Comparison of ENCODE assay signal across 11 mouse cellular contexts in the genomic region with DNA sequence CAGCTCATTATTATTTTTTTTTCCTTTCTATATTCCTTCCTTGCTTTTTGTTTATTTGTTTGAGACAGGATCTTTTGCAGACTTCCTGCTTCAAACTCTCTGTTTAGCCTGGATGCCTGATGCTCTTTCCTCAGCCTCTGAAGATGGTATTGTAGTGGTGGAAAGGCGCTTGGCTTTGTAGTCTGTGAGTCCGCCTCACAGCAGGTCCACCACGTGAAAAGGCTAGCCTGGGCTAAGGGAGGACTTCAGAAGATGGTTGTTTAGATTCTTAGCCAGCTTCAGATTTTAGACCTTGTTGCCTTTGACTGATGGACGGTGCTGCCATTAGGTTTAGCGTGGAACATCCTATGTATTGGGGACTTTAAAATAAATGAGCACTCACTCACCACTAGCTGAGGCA. TPM values are rescaled to one million over a fixed set of nuclear protein-coding genes. Genes with fewer than 3 reads are reported as not detected.
DNase-seq lines count a peak whose midpoint lies in the region; ATAC-seq and TF ChIP-seq lines count a peak whose summit lies in the region.
"Had no signal": no experiment of that assay in that cellular context is flagged by ENCODE, and none has a peak within 500 bp of the region (broad histone marks: within the 10 kb centered on the region; RNA-seq: fewer than 3 reads in every experiment).

No protein-coding gene starts in this region.

- ATAC-seq in midbrain, embryonic 14.5 days (ENCODE audit: low FRiP score, low TSS enrichment) = no peak
- no peak for ATAC-seq in stomach, postnatal 0 days (ENCODE audit: low FRiP score, low TSS enrichment)

- intact Hi-C loops in heart, postnatal 25 days (cut with DNase I) = loop anchor here (5.0 kb wide), 1 partner anchor 47 kb away; no protein-coding TSS in a partner anchor

- 81% methylated on average over 5 of the region's 5 CpGs for WGBS in heart, embryonic 10.5 days
- WGBS in midbrain, embryonic 14.5 days = 88% methylated on average over 5 of the region's 5 CpGs
- 85% methylated on average over 5 of the region's 5 CpGs for WGBS in midbrain, embryonic 10.5 days
- WGBS in limb, embryonic 10.5 days = 86% methylated on average over 5 of the region's 5 CpGs
- WGBS in stomach, postnatal 0 days = 75% methylated on average over 5 of the region's 5 CpGs

- H3K36me3 ChIP-seq in heart, embryonic 10.5 days = no peaks in the 10 kb centered on the region
- no peaks in the 10 kb centered on the region for H3K36me3 ChIP-seq in midbrain, embryonic 14.5 days (ENCODE audit: control insufficient read depth, insufficient read depth, low read length)
- H3K36me3 ChIP-seq in midbrain, embryonic 10.5 days = peaks cover 9% of the 10 kb centered on the region; the same call in 1 of the 2 replicates
- H3K36me3 ChIP-seq in limb, embryonic 10.5 days = no peaks in the 10 kb centered on the region
- H3K36me3 ChIP-seq in stomach, postnatal 0 days (ENCODE audit: control insufficient read depth, insufficient read depth, low read length) = no peaks in the 10 kb centered on the region

- no peak overlapping the region for H3K27ac ChIP-seq in heart, embryonic 10.5 days
- no peak overlapping the region for H3K27ac ChIP-seq in midbrain, embryonic 14.5 days (replicated peaks; ENCODE audit: low read depth, low read length)
- H3K27ac ChIP-seq in midbrain, embryonic 10.5 days (replicated peaks) = no peak overlapping the region
- H3K27ac ChIP-seq in limb, embryonic 10.5 days = no peak overlapping the region
- no peak overlapping the region for H3K27ac ChIP-seq in stomach, postnatal 0 days (replicated peaks)

- H3K4me2 ChIP-seq in midbrain, embryonic 14.5 days (ENCODE audit: low read length) = peak overlapping the region; percentile 86; the same call in 1 of the 2 replicates
- peak overlapping the region; percentile 90; the same call in 1 of the 2 replicates for H3K4me2 ChIP-seq in stomach, postnatal 0 days (replicated peaks; ENCODE audit: low read depth)

- peak; percentile 62 for DNase-seq in heart, embryonic 10.5 days (ENCODE audit: low spot score)
- DNase-seq in heart, postnatal 25 days (ENCODE audit: low spot score) = no peak
- DNase-seq in midbrain, embryonic 14.5 days = no peak
- no peak for DNase-seq in midbrain, embryonic 10.5 days (ENCODE audit: low spot score)
- DNase-seq in limb, embryonic 10.5 days (ENCODE audit: low spot score) = no peak
- no peak for DNase-seq in stomach, postnatal 0 days (ENCODE audit: low spot score)
- no peak for DNase-seq in urinary bladder, adult 18-20 months (ENCODE audit: low spot score in 2 of 2)
- no peak for DNase-seq in ovary, postnatal 10 days (ENCODE audit: low spot score)
- DNase-seq: kidney, postnatal 4 days; lung, postnatal 14 days had no signal

- no peaks in the 10 kb centered on the region for H3K27me3 ChIP-seq in heart, embryonic 10.5 days (ENCODE audit: insufficient read depth, poor library complexity, severe bottlenecking)
- no peaks in the 10 kb centered on the region for H3K27me3 ChIP-seq in midbrain, embryonic 14.5 days (ENCODE audit: control insufficient read depth, insufficient read depth, low read length)
- peaks cover 13% of the 10 kb centered on the region; the same call in 1 of the 2 replicates for H3K27me3 ChIP-seq in midbrain, embryonic 10.5 days (ENCODE audit: low read depth, poor library complexity, severe bottlenecking)
- no peaks in the 10 kb centered on the region for H3K27me3 ChIP-seq in limb, embryonic 10.5 days (ENCODE audit: low read depth, poor library complexity, severe bottlenecking)
- no peaks in the 10 kb centered on the region for H3K27me3 ChIP-seq in stomach, postnatal 0 days (ENCODE audit: control insufficient read depth, insufficient read depth, low read length)

- peaks cover 9% of the 10 kb centered on the region for H3K4me1 ChIP-seq in heart, embryonic 10.5 days
- H3K4me1 ChIP-seq in midbrain, embryonic 14.5 days (ENCODE audit: control insufficient read depth, insufficient read depth, low read length) = 0 out of 2 replicates have a peak, but pooled peaks cover 4% of the 10 kb centered on the region
- H3K4me1 ChIP-seq in midbrain, embryonic 10.5 days = peaks cover 27% of the 10 kb centered on the region
- peaks cover 14% of the 10 kb centered on the region; the same call in 1 of the 2 replicates for H3K4me1 ChIP-seq in limb, embryonic 10.5 days
- no peaks in the 10 kb centered on the region for H3K4me1 ChIP-seq in stomach, postnatal 0 days (replicated peaks; ENCODE audit: control insufficient read depth, insufficient read depth)

- no peak overlapping the region for H3K9ac ChIP-seq in midbrain, embryonic 14.5 days (replicated peaks; ENCODE audit: low read length)
- no peak overlapping the region for H3K9ac ChIP-seq in stomach, postnatal 0 days (ENCODE audit: low read length)

- no peak for TF ChIP-seq CTCF in stomach, postnatal 0 days (IDR thresholded peaks at IDR 0.05; ENCODE audit: low read depth)

- no peaks in the 10 kb centered on the region for H3K9me3 ChIP-seq in heart, embryonic 10.5 days
- H3K9me3 ChIP-seq in midbrain, embryonic 14.5 days (ENCODE audit: control insufficient read depth, low read length) = no peaks in the 10 kb centered on the region
- H3K9me3 ChIP-seq in midbrain, embryonic 10.5 days (replicated peaks) = no peaks in the 10 kb centered on the region; the same call in 1 of the 2 replicates
- H3K9me3 ChIP-seq in limb, embryonic 10.5 days (replicated peaks) = no peaks in the 10 kb centered on the region
- no peaks in the 10 kb centered on the region for H3K9me3 ChIP-seq in stomach, postnatal 0 days (ENCODE audit: control insufficient read depth, low read length)

- no peak overlapping the region for H3K4me3 ChIP-seq in heart, embryonic 10.5 days
- no peak overlapping the region for H3K4me3 ChIP-seq in midbrain, embryonic 14.5 days (replicated peaks; ENCODE audit: low read depth, low read length)
- no peak overlapping the region for H3K4me3 ChIP-seq in midbrain, embryonic 10.5 days
- H3K4me3 ChIP-seq in limb, embryonic 10.5 days = 0 out of 2 replicates have a peak overlapping the region, but pooled peaks have one; percentile 88
- H3K4me3 ChIP-seq in stomach, postnatal 0 days (ENCODE audit: low read depth, low read length) = no peak overlapping the region

- no peak for TF ChIP-seq EP300 in stomach, postnatal 0 days (optimal IDR thresholded peaks at IDR 0.05)

RNA-seq across cellular contexts. Expression of gene Dcbld1, which starts 2.0 kb away (rescaled TPM):
- 9.9 and 17.0 TPM in 2 replicates for polyA plus RNA-seq in heart, embryonic 10.5 days (2016; fragmentation: Nextera tagmentation; extraction: Ambion mirVana)
- total RNA-seq in heart, postnatal 25 days (2021) = 1 to 10 TPM; 3.8 to 4.7 TPM
- polyA plus RNA-seq in midbrain, embryonic 14.5 days (2014; fragmentation: Nextera tagmentation; extraction: Ambion mirVana) = 13.2 and 15.8 TPM in 2 replicates
- 20.7 and 23.1 TPM in 2 replicates for polyA plus RNA-seq in midbrain, embryonic 10.5 days (2016; fragmentation: Nextera tagmentation; extraction: Ambion mirVana)
- 27.8 and 28.3 TPM in 2 replicates for polyA plus RNA-seq in limb, embryonic 10.5 days (2016; fragmentation: Nextera tagmentation; extraction: Ambion mirVana)
- polyA plus RNA-seq in stomach, postnatal 0 days (2015; fragmentation: Nextera tagmentation; extraction: Ambion mirVana) = 16.6 and 18.6 TPM in 2 replicates

RNA-seq across cellular contexts. Expression of gene Ros1, which starts 40.4 kb away (rescaled TPM):
- polyA plus RNA-seq in heart, embryonic 10.5 days (2016; fragmentation: Nextera tagmentation; extraction: Ambion mirVana) = not detected in 2 replicates
- not detected for total RNA-seq in heart, postnatal 25 days (2021)
- not detected in 2 replicates for polyA plus RNA-seq in midbrain, embryonic 14.5 days (2014; fragmentation: Nextera tagmentation; extraction: Ambion mirVana)
- polyA plus RNA-seq in midbrain, embryonic 10.5 days (2016; fragmentation: Nextera tagmentation; extraction: Ambion mirVana) = not detected in 2 replicates
- not detected in 2 replicates for polyA plus RNA-seq in limb, embryonic 10.5 days (2016; fragmentation: Nextera tagmentation; extraction: Ambion mirVana)
- polyA plus RNA-seq in stomach, postnatal 0 days (2015; fragmentation: Nextera tagmentation; extraction: Ambion mirVana) = 0.10 and 0.13 TPM in 2 replicates
- polyA plus RNA-seq: C2C12 had no signal
